Mouse (Mus musculus) intestine, embryonic 14.5 days (tissue): ENCODE results near the gene Olfr1198. TPM values are rescaled to one million over a fixed set of nuclear protein-coding genes. Genes with fewer than 3 reads are reported as not detected.

Experiments
- ATAC-seq: fragments of 200-750 bp; cut with Nextera tagmentation; replicated peaks from 2 replicates; pipeline ENCODE4 v1.8.0; 2017; ENCODE audit warnings: low read depth, moderate number of reproducible peaks, moderate TSS enrichment, moderate library complexity; ENCODE audit not compliant: low FRiP score, low TSS enrichment
- DNase-seq: peaks from one replicate; pipeline ENCODE4 v3.0.0-alpha.2; 2018; ENCODE audit warnings: low spot score
- H3K27ac ChIP-seq: fragments of 300-500 bp; sonication (generic); 2 replicates; pipeline ENCODE4 v1.5.1; 2014; ENCODE audit warnings: low read depth, mild to moderate bottlenecking, control low read depth
- H3K27me3 ChIP-seq: fragments of 300-500 bp; sonication (generic); replicated peaks from 2 replicates; pipeline ENCODE4 v1.6.1; 2014; ENCODE audit warnings: low read length, control low read depth; ENCODE audit not compliant: control insufficient read depth, insufficient read depth
- H3K36me3 ChIP-seq: fragments of 300-500 bp; sonication (generic); 2 replicates; pipeline ENCODE4 v1.6.1; 2014; ENCODE audit warnings: low read length, control low read depth; ENCODE audit not compliant: control insufficient read depth, insufficient read depth
- H3K4me1 ChIP-seq: fragments of 300-500 bp; sonication (generic); replicated peaks from 2 replicates; pipeline ENCODE4 v1.6.1; 2014; ENCODE audit warnings: low read length, control low read depth, mixed read lengths; ENCODE audit not compliant: control insufficient read depth, insufficient read depth
- H3K4me2 ChIP-seq: fragments of 300-500 bp; sonication (generic); 2 replicates; pipeline ENCODE4 v1.6.1; 2014; ENCODE audit warnings: low read length
- H3K4me3 ChIP-seq: fragments of 300-500 bp; sonication (generic); 2 replicates; pipeline ENCODE4 v1.5.1; 2014; ENCODE audit warnings: low read depth, low read length, control low read depth, mixed read lengths
- H3K9ac ChIP-seq: fragments of 300-500 bp; sonication (generic); 2 replicates; pipeline ENCODE4 v1.6.1; 2014; ENCODE audit warnings: mild to moderate bottlenecking, low read length
- H3K9me3 ChIP-seq: fragments of 300-500 bp; sonication (generic); 2 replicates; pipeline ENCODE4 v1.6.1; 2016; ENCODE audit warnings: low read length, control low read depth; ENCODE audit not compliant: control insufficient read depth
- WGBS: fragments of 180-500 bp; shearing (Covaris S2); extraction: QIAGEN DNeasy Blood & Tissue Kit; methylation state at CpG from one replicate; pipeline ENCODE4 v1.1.7; 2014; 5-methylcytosine and 5-hydroxymethylcytosine counted together
- polyA plus RNA-seq: library from polyadenylated mRNA; unstranded; fragments of >200 nt; fragmentation: Nextera tagmentation; extraction: Ambion mirVana; gene quantifications from 2 replicates; pipeline ENCODE4 v1.2.1, GENCODE M21; 2014

Gene Olfr1198
- polyA plus RNA-seq: not detected in 2 replicates

- no peak within 1 kb of the TSS for H3K9ac ChIP-seq
- no peaks in the 10 kb centered on the region for H3K36me3 ChIP-seq
- DNase-seq (no peak), ATAC-seq (no peak)
- H3K27ac ChIP-seq: no peak within 1 kb of the TSS
- no peak within 1 kb of the TSS for H3K4me2 ChIP-seq
- WGBS: 86% methylated on average over 2 of the region's 2 CpGs
- no peaks in the 10 kb centered on the region for H3K4me1 ChIP-seq
- H3K9me3 ChIP-seq: no peaks in the 10 kb centered on the region
- no peak within 1 kb of the TSS for H3K4me3 ChIP-seq
- no peaks in the 10 kb centered on the region for H3K27me3 ChIP-seq
Measured at GRCm38 (mm10) chr2:88751270-88751669, at the start of gene Olfr1198. Gene Olfr1198 (minus strand): TSS chr2:88751370.

GRCm38 (mm10) chr2:88792736-88793135 is 41.6 kb upstream of the Olfr1198 start, which contains the start of gene Olfr1201:
Gene Olfr1201 (plus strand): TSS chr2:88793036.
- no peak within 1 kb of the TSS for H3K4me2 ChIP-seq
- no peaks in the 10 kb centered on the region for H3K9me3 ChIP-seq
- no peak within 1 kb of the TSS for H3K27ac ChIP-seq
- H3K4me1 ChIP-seq: no peaks in the 10 kb centered on the region
- no peak for DNase-seq
- H3K9ac ChIP-seq: no peak within 1 kb of the TSS
- WGBS: 82% methylated on average over 6 of the region's 6 CpGs
- ATAC-seq: no peak
- H3K4me3 ChIP-seq: no peak within 1 kb of the TSS
- no peaks in the 10 kb centered on the region for H3K27me3 ChIP-seq
- no peaks in the 10 kb centered on the region for H3K36me3 ChIP-seq

- Histone ChIP-seq H3K4me2 (no peak within 1 kb of the TSS), H3K36me3 (no peaks in the 10 kb centered on the region), H3K9ac (no peak within 1 kb of the TSS), H3K9me3 (no peaks in the 10 kb centered on the region), H3K4me1 (no peaks in the 10 kb centered on the region), H3K27me3 (no peaks in the 10 kb centered on the region), H3K4me3 (no peak within 1 kb of the TSS), H3K27ac (no peak within 1 kb of the TSS)
- DNase-seq (no peak), ATAC-seq (no peak)
- WGBS: 77% methylated on average over 2 of the region's 2 CpGs
Measured at GRCm38 (mm10) chr2:88770388-88770787, 19.2 kb upstream of the Olfr1198 start, which contains the start of gene Olfr1200. Gene Olfr1200 (minus strand): TSS chr2:88770488.

- H3K27ac ChIP-seq: no peak within 1 kb of the TSS
- WGBS: 89% methylated on average over 2 of the region's 2 CpGs
- H3K36me3 ChIP-seq: no peaks in the 10 kb centered on the region
- no peaks in the 10 kb centered on the region for H3K4me1 ChIP-seq
- H3K4me3 ChIP-seq: no peak within 1 kb of the TSS
- no peaks in the 10 kb centered on the region for H3K27me3 ChIP-seq
- no peak within 1 kb of the TSS for H3K9ac ChIP-seq
- no peak within 1 kb of the TSS for H3K4me2 ChIP-seq
- no peaks in the 10 kb centered on the region for H3K9me3 ChIP-seq
- DNase-seq (no peak), ATAC-seq (no peak)
Measured at GRCm38 (mm10) chr2:88760369-88760768, 9.2 kb upstream of the Olfr1198 start, which contains the start of gene Olfr1199. Gene Olfr1199 (minus strand): TSS chr2:88760469.

GRCm38 (mm10) chr2:88743379-88743778 is 7.8 kb downstream of the Olfr1198 start:
- Histone ChIP-seq H3K4me1 (no peaks in the 10 kb centered on the region), H3K27me3 (no peaks in the 10 kb centered on the region), H3K36me3 (no peaks in the 10 kb centered on the region), H3K4me2 (no peak overlapping the region), H3K27ac (no peak overlapping the region), H3K9ac (no peak overlapping the region), H3K4me3 (no peak overlapping the region), H3K9me3 (no peaks in the 10 kb centered on the region)
- ATAC-seq: no peak
- 83% methylated on average over 3 of the region's 3 CpGs for WGBS
- no peak for DNase-seq

- ATAC-seq (no peak), DNase-seq (no peak)
- Histone ChIP-seq H3K4me3 (no peak within 1 kb of the TSS), H3K27me3 (no peaks in the 10 kb centered on the region), H3K4me1 (no peaks in the 10 kb centered on the region), H3K9ac (no peak within 1 kb of the TSS), H3K9me3 (no peaks in the 10 kb centered on the region), H3K36me3 (no peaks in the 10 kb centered on the region), H3K4me2 (no peak within 1 kb of the TSS), H3K27ac (no peak within 1 kb of the TSS)
- WGBS: 87% methylated on average over 1 of the region's 1 CpGs
Measured at GRCm38 (mm10) chr2:88732266-88732665, 18.9 kb downstream of the Olfr1198 start, which contains the start of gene Olfr1197. Gene Olfr1197 (minus strand): TSS chr2:88732366.

- DNase-seq (no peak), ATAC-seq (no peak)
- H3K9ac ChIP-seq: no peak within 1 kb of the TSS
- no peaks in the 10 kb centered on the region for H3K4me1 ChIP-seq
- no peak within 1 kb of the TSS for H3K4me3 ChIP-seq
- H3K36me3 ChIP-seq: no peaks in the 10 kb centered on the region
- no peaks in the 10 kb centered on the region for H3K9me3 ChIP-seq
- H3K4me2 ChIP-seq: no peak within 1 kb of the TSS
- H3K27ac ChIP-seq: no peak within 1 kb of the TSS
- no peaks in the 10 kb centered on the region for H3K27me3 ChIP-seq
- 85% methylated on average over 2 of the region's 2 CpGs for WGBS
Measured at GRCm38 (mm10) chr2:88704497-88704896, 46.7 kb downstream of the Olfr1198 start, which contains the start of gene Olfr1196. Gene Olfr1196 (minus strand): TSS chr2:88704597.

Other genes with a start within 250 kb of the Olfr1198 start
- gene Olfr1186, start 232.8 kb downstream of the Olfr1198 start, polyA plus RNA-seq: not detected in 2 replicates
- gene Olfr1188, start 194.4 kb downstream of the Olfr1198 start, polyA plus RNA-seq: not detected in 2 replicates
- not detected in 2 replicates for gene Olfr1189, start 164.9 kb downstream of the Olfr1198 start, polyA plus RNA-seq
- gene Olfr1191-ps1, start 110.8 kb downstream of the Olfr1198 start, polyA plus RNA-seq: not detected in 2 replicates
- gene Olfr1192-ps1, start 102.9 kb downstream of the Olfr1198 start, polyA plus RNA-seq: not detected in 2 replicates
- not detected in 2 replicates for gene Olfr1193, start 75.7 kb downstream of the Olfr1198 start, polyA plus RNA-seq
- not detected in 2 replicates for gene Olfr1195, start 62.2 kb downstream of the Olfr1198 start, polyA plus RNA-seq
- gene Olfr1196, start 46.8 kb downstream of the Olfr1198 start, polyA plus RNA-seq: not detected in 2 replicates
- not detected in 2 replicates for gene Olfr1197, start 19.0 kb downstream of the Olfr1198 start, polyA plus RNA-seq
- not detected in 2 replicates for gene Olfr1199, start 9.1 kb upstream of the Olfr1198 start, polyA plus RNA-seq
- gene Olfr1200, start 19.1 kb upstream of the Olfr1198 start, polyA plus RNA-seq: not detected in 2 replicates
- not detected in 2 replicates for gene Olfr1201, start 41.7 kb upstream of the Olfr1198 start, polyA plus RNA-seq
- gene Olfr1202, start 63.1 kb upstream of the Olfr1198 start, polyA plus RNA-seq: not detected in 2 replicates
- gene Olfr1205, start 78.4 kb upstream of the Olfr1198 start, polyA plus RNA-seq: not detected in 2 replicates
- gene Olfr1204, start 97.9 kb upstream of the Olfr1198 start, polyA plus RNA-seq: not detected in 2 replicates
- not detected in 2 replicates for gene Olfr1206, start 111.9 kb upstream of the Olfr1198 start, polyA plus RNA-seq
- gene Olfr1208, start 150.9 kb upstream of the Olfr1198 start, polyA plus RNA-seq: not detected in 2 replicates
- not detected in 2 replicates for gene Olfr1209, start 163.8 kb upstream of the Olfr1198 start, polyA plus RNA-seq
- gene Olfr1211, start 186.7 kb upstream of the Olfr1198 start, polyA plus RNA-seq: not detected in 2 replicates
- not detected in 2 replicates for gene Olfr1212, start 202.6 kb upstream of the Olfr1198 start, polyA plus RNA-seq
- gene Gm13762, start 228.9 kb upstream of the Olfr1198 start, polyA plus RNA-seq: not detected in 2 replicates
- gene Olfr1214, start 241.3 kb upstream of the Olfr1198 start, polyA plus RNA-seq: not detected in 2 replicates